In genomic region chr1:151712664-151713063, GRCm38 (mm10) we compare ENCODE assay signal across 28 mouse cellular contexts. TPM values are rescaled to one million over a fixed set of nuclear protein-coding genes. Genes with fewer than 3 reads are reported as not detected.
DNase-seq lines count a peak whose midpoint lies in the region; ATAC-seq lines count a peak whose summit lies in the region.
"Had no signal": no experiment of that assay in that cellular context is flagged by ENCODE, and none has a peak within 500 bp of the region (broad histone marks: within the 10 kb centered on the region; RNA-seq: fewer than 3 reads in every experiment).

No protein-coding gene starts in this region.

- H3K9me3 ChIP-seq in midbrain, embryonic 11.5 days (ENCODE audit: control insufficient read depth, low read length): no peaks in the 10 kb centered on the region
- H3K9me3 ChIP-seq in midbrain, embryonic 15.5 days: no peaks in the 10 kb centered on the region
- H3K9me3 ChIP-seq: embryonic facial prominence, embryonic 10.5 days; embryonic facial prominence, embryonic 13.5 days; forebrain, embryonic 12.5 days; forebrain, embryonic 15.5 days; heart, embryonic 12.5 days; heart, embryonic 15.5 days; hindbrain, embryonic 10.5 days; hindbrain, embryonic 13.5 days; intestine, embryonic 15.5 days had no signal

- H3K4me1 ChIP-seq in midbrain, embryonic 11.5 days (ENCODE audit: control insufficient read depth, insufficient read depth, low read length): no peaks in the 10 kb centered on the region
- no peaks in the 10 kb centered on the region for H3K4me1 ChIP-seq in midbrain, embryonic 15.5 days
- H3K4me1 ChIP-seq: forebrain, embryonic 12.5 days; forebrain, embryonic 15.5 days had no signal

- no peak overlapping the region for H3K9ac ChIP-seq in midbrain, embryonic 11.5 days (ENCODE audit: low read length)
- no peak overlapping the region for H3K9ac ChIP-seq in midbrain, embryonic 15.5 days
- H3K9ac ChIP-seq: embryonic facial prominence, embryonic 13.5 days; forebrain, embryonic 12.5 days; forebrain, embryonic 15.5 days; heart, embryonic 12.5 days; heart, embryonic 15.5 days; hindbrain, embryonic 13.5 days; intestine, embryonic 15.5 days had no signal

- no peak overlapping the region for H3K4me3 ChIP-seq in midbrain, embryonic 11.5 days (ENCODE audit: low read depth, low read length)
- H3K4me3 ChIP-seq in midbrain, embryonic 15.5 days: no peak overlapping the region
- H3K4me3 ChIP-seq: embryonic facial prominence, embryonic 10.5 days; embryonic facial prominence, embryonic 13.5 days; erythroblast, embryonic 14.5 days; forebrain, embryonic 12.5 days; forebrain, embryonic 15.5 days; heart, embryonic 12.5 days; heart, embryonic 15.5 days; hindbrain, embryonic 10.5 days; hindbrain, embryonic 13.5 days; intestine, embryonic 15.5 days had no signal

- H3K27me3 ChIP-seq in midbrain, embryonic 11.5 days (ENCODE audit: control insufficient read depth, insufficient read depth, low read length): no peaks in the 10 kb centered on the region
- H3K27me3 ChIP-seq in midbrain, embryonic 15.5 days (replicated peaks): no peaks in the 10 kb centered on the region
- no peaks in the 10 kb centered on the region for H3K27me3 ChIP-seq in splenic B cell, adult 2 months (ENCODE audit: control insufficient read depth, insufficient read depth, low read length, poor library complexity, severe bottlenecking)
- H3K27me3 ChIP-seq: embryonic facial prominence, embryonic 13.5 days; forebrain, embryonic 12.5 days; forebrain, embryonic 15.5 days; heart, embryonic 12.5 days; heart, embryonic 15.5 days; hindbrain, embryonic 13.5 days; intestine, embryonic 15.5 days had no signal

- H3K36me3 ChIP-seq in midbrain, embryonic 11.5 days (ENCODE audit: control insufficient read depth, insufficient read depth, low read length): no peaks in the 10 kb centered on the region
- no peaks in the 10 kb centered on the region for H3K36me3 ChIP-seq in midbrain, embryonic 15.5 days (replicated peaks)
- no peaks in the 10 kb centered on the region for H3K36me3 ChIP-seq in splenic B cell, adult 2 months (ENCODE audit: control insufficient read depth, insufficient read depth, low read length, poor library complexity, severe bottlenecking)
- H3K36me3 ChIP-seq: embryonic facial prominence, embryonic 10.5 days; embryonic facial prominence, embryonic 13.5 days; forebrain, embryonic 12.5 days; forebrain, embryonic 15.5 days; heart, embryonic 12.5 days; heart, embryonic 15.5 days; hindbrain, embryonic 10.5 days; hindbrain, embryonic 13.5 days; intestine, embryonic 15.5 days had no signal

- peak; percentile 31 for DNase-seq in midbrain, embryonic 11.5 days (ENCODE audit: low spot score, missing footprints)
- DNase-seq in R1 (ENCODE audit: low read depth, low spot score): peak; percentile 93
- DNase-seq in splenic B cell, adult 2 months (ENCODE audit: low read depth, low spot score): peak; percentile 13
- no peak for DNase-seq in kidney, adult 11 months
- DNase-seq in spleen, postnatal 4 days (ENCODE audit: low spot score in 2 of 2): no peak
- DNase-seq: adrenal gland, adult 8-10 months; adrenal gland, postnatal 25 days; cerebellum, adult 11-12 months; cerebellum, adult 8-10 months; cerebellum, postnatal 10 days; cerebellum, postnatal 36 days; embryo, embryonic 11 days; gastrocnemius, postnatal 25 days; heart, adult 18-20 months; heart, postnatal 10 days; heart, postnatal 36 days had no signal

- 38% methylated on average over 5 of the region's 5 CpGs for WGBS in midbrain, embryonic 11.5 days
- 45% methylated on average over 5 of the region's 5 CpGs for WGBS in midbrain, embryonic 15.5 days

- H3K4me2 ChIP-seq in midbrain, embryonic 11.5 days: no peak overlapping the region
- no peak overlapping the region for H3K4me2 ChIP-seq in midbrain, embryonic 15.5 days
- H3K4me2 ChIP-seq: embryonic facial prominence, embryonic 13.5 days; forebrain, embryonic 12.5 days; forebrain, embryonic 15.5 days; heart, embryonic 12.5 days; heart, embryonic 15.5 days; hindbrain, embryonic 13.5 days; intestine, embryonic 15.5 days had no signal

- H3K27ac ChIP-seq in midbrain, embryonic 11.5 days (ENCODE audit: low read depth, low read length): no peak overlapping the region
- H3K27ac ChIP-seq in midbrain, embryonic 15.5 days: no peak overlapping the region
- H3K27ac ChIP-seq: embryonic facial prominence, embryonic 10.5 days; embryonic facial prominence, embryonic 13.5 days; forebrain, embryonic 12.5 days; forebrain, embryonic 15.5 days; heart, embryonic 15.5 days; hindbrain, embryonic 10.5 days; hindbrain, embryonic 13.5 days; intestine, embryonic 15.5 days had no signal

- no peak for ATAC-seq in midbrain, embryonic 11.5 days (ENCODE audit: low FRiP score)
- ATAC-seq in midbrain, embryonic 15.5 days (replicated peaks): no peak
- ATAC-seq: forebrain, embryonic 15.5 days; hindbrain, embryonic 16.5 days; intestine, embryonic 15.5 days had no signal

RNA-seq across cellular contexts. Expression of gene Edem3, which starts 42.5 kb away (rescaled TPM):
- polyA plus RNA-seq in midbrain, embryonic 11.5 days (2014; fragmentation: Nextera tagmentation; extraction: Ambion mirVana): 22.0 and 25.8 TPM in 2 replicates
- 20.3 and 22.3 TPM in 2 replicates for polyA plus RNA-seq in midbrain, embryonic 15.5 days (2015; fragmentation: Nextera tagmentation; extraction: Ambion mirVana)

Comparison
In these comparisons a context has a peak if more than half of its experiments do, and no peak if none do; other contexts are left out.
1. DNase-seq: peak in midbrain, embryonic 11.5 days (single experiment), R1 (single experiment) and splenic B cell, adult 2 months (single experiment); none in kidney, adult 11 months (single experiment) and spleen, postnatal 4 days (0 of 2).